Mouse (Mus musculus) limb, embryonic 12.5 days (tissue): ENCODE data around the gene Sgip1. TPM values are rescaled to one million over a fixed set of nuclear protein-coding genes. Genes with fewer than 3 reads are reported as not detected.

ENCODE experiments used
- ATAC-seq: fragments of 200-750 bp; cut with Nextera tagmentation; 2 replicates; pipeline ENCODE4 v1.8.0; 2017; ENCODE audit warnings: low read depth, moderate TSS enrichment; ENCODE audit not compliant: insufficient number of reproducible peaks, insufficient read depth, low FRiP score, low TSS enrichment
- H3K27ac ChIP-seq: fragments of 300-500 bp; sonication (generic); 2 replicates; pipeline ENCODE4 v1.5.1; 2016; ENCODE audit warnings: mild to moderate bottlenecking, moderate library complexity
- H3K27me3 ChIP-seq: fragments of 300-500 bp; sonication (generic); 2 replicates; pipeline ENCODE4 v1.6.1; 2016; ENCODE audit warnings: mild to moderate bottlenecking, moderate library complexity
- H3K36me3 ChIP-seq: fragments of 300-500 bp; sonication (generic); 2 replicates; pipeline ENCODE4 v1.6.1; 2016; ENCODE audit warnings: mild to moderate bottlenecking, moderate library complexity
- H3K4me1 ChIP-seq: fragments of 300-500 bp; sonication (generic); replicated peaks from 2 replicates; pipeline ENCODE4 v1.6.1; 2016
- H3K4me2 ChIP-seq: fragments of 300-500 bp; sonication (generic); 2 replicates; pipeline ENCODE4 v1.6.1; 2016; ENCODE audit warnings: mild to moderate bottlenecking, moderate library complexity
- H3K4me3 ChIP-seq: fragments of 300-500 bp; sonication (generic); replicated peaks from 2 replicates; pipeline ENCODE4 v1.5.1; 2016; ENCODE audit warnings: mild to moderate bottlenecking
- H3K9ac ChIP-seq: fragments of 300-500 bp; sonication (generic); replicated peaks from 2 replicates; pipeline ENCODE4 v1.6.1; 2016; ENCODE audit warnings: mild to moderate bottlenecking, moderate library complexity
- H3K9me3 ChIP-seq: fragments of 300-500 bp; sonication (generic); 2 replicates; pipeline ENCODE4 v1.6.1; 2016; ENCODE audit warnings: mild to moderate bottlenecking, moderate library complexity
- WGBS: fragments of 180-500 bp; shearing (Covaris S2); methylation state at CpG from one replicate; pipeline ENCODE4 v1.1.7; 2016; 5-methylcytosine and 5-hydroxymethylcytosine counted together
- polyA plus RNA-seq: library from polyadenylated mRNA; unstranded; fragments of >200 nt; fragmentation: Nextera tagmentation; extraction: Ambion mirVana; gene quantifications from 2 replicates; pipeline ENCODE4 v1.2.1, GENCODE M21; 2016

The Sgip1 gene
- polyA plus RNA-seq, 1 experiment from 2014 or later = 10.7 TPM

- Histone ChIP-seq H3K4me3 (no peak overlapping the region), H3K27me3 (no peaks in the 10 kb centered on the region), H3K9ac (no peak overlapping the region), H3K4me1 (peaks cover 14% of the 10 kb centered on the region), H3K4me2 (no peak overlapping the region), H3K36me3 (no peaks in the 10 kb centered on the region), H3K9me3 (no peaks in the 10 kb centered on the region), H3K27ac (no peak overlapping the region)
- 17% methylated on average over 2 of the region's 2 CpGs for WGBS
- ATAC-seq = no peak
These were observed 34.6 kb downstream of the Sgip1 start for GRCm38 (mm10) chr4:102775596-102776270.

DNA sequence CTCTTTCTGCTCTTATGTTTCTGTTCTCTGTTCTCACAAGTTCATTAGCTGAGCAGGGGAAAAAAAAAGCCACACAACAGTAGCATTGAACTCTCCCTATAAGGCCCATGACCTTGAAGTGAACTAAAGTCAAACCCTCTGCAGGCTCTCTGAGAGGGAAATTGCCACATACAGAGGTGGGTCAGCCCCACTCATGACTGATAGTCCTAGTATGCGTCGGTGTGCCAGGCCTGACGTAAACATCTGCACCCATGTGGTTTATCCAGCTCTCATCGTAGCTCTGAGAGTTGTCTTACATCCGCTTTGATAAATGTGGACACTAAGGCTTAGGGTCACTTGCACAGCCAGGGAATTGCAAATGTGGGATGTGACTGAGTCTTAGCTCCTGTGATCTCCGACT lies 38.8 kb downstream of the Sgip1 start:
- 84% methylated on average over 6 of the region's 6 CpGs for WGBS
- Histone ChIP-seq H3K9ac (no peak overlapping the region), H3K27ac (no peak overlapping the region), H3K4me1 (peaks cover 14% of the 10 kb centered on the region), H3K27me3 (no peaks in the 10 kb centered on the region), H3K4me3 (no peak overlapping the region), H3K36me3 (no peaks in the 10 kb centered on the region), H3K9me3 (no peaks in the 10 kb centered on the region), H3K4me2 (no peak overlapping the region)
- no peak for ATAC-seq

DNA sequence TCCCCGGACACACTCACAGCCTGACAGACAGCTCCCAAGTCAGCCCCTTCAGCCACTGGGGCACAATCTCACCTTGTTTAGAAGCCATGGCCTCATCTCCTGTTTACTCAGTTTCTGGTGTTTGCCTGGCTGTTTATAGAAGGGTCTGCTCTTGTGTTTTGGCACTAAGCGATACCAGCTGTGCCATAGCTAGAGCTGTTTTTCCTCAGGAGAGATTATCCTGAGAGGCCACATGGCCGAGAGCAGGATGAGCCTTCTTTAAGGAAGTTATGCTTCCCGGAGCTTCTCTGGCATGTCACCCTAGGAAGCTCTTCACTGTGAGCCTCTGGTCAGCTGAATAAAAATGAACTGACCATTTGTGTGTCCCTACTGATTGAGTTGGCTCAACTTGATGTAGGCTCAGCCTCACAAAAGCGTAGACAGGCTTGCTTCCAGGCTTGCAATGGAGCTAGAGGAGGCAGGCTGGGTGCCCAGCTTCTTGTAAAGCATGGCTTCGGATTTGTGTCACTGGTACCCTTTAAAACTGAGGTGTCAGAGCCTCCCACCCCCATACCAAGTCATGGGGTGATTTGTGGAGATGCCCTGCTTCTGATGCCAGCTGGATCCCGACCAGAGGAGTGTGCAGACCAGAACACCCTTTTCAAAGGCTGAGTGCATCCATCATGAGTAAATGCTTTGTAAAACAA lies 42.1 kb downstream of the Sgip1 start:
- H3K4me1 ChIP-seq = no peaks in the 10 kb centered on the region
- H3K9ac ChIP-seq = no peak overlapping the region
- 69% methylated on average over 7 of the region's 7 CpGs for WGBS
- H3K4me2 ChIP-seq = no peak overlapping the region
- no peak overlapping the region for H3K4me3 ChIP-seq
- no peaks in the 10 kb centered on the region for H3K36me3 ChIP-seq
- no peak for ATAC-seq
- H3K9me3 ChIP-seq = no peaks in the 10 kb centered on the region
- H3K27ac ChIP-seq = peak overlapping the region; percentile 3; the same call in 1 of the 2 replicates
- H3K27me3 ChIP-seq = no peaks in the 10 kb centered on the region

DNA sequence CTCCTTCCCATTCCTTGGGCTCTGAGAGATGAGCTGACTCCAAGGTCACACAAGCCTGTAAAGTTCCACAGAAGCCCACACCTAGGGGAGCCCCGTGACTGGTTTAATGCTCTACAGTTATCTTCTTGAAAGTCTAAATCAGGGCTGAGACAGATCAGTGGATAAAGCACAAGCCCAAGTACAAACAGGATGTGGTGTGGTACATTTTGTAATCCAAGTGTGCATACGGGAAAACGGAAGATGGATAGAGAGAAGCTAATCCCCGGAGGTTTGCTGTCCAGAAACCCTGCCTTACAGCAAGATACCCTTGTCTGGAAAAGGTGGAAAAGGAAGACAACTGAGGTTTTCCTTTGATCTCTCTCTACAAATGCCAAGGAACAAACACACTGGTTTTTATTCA lies 44.1 kb downstream of the Sgip1 start:
- Histone ChIP-seq H3K27ac (no peak overlapping the region), H3K4me1 (no peaks in the 10 kb centered on the region), H3K27me3 (no peaks in the 10 kb centered on the region), H3K4me2 (no peak overlapping the region), H3K9ac (no peak overlapping the region), H3K9me3 (no peaks in the 10 kb centered on the region), H3K4me3 (no peak overlapping the region), H3K36me3 (no peaks in the 10 kb centered on the region)
- no peak for ATAC-seq
- WGBS = 84% methylated on average over 4 of the region's 4 CpGs

- Histone ChIP-seq H3K4me3 (no peak overlapping the region), H3K9ac (no peak overlapping the region), H3K4me2 (no peak overlapping the region), H3K27me3 (no peaks in the 10 kb centered on the region), H3K27ac (no peak overlapping the region), H3K4me1 (0 out of 2 replicates have a peak, but pooled peaks cover 5% of the 10 kb centered on the region), H3K36me3 (no peaks in the 10 kb centered on the region), H3K9me3 (no peaks in the 10 kb centered on the region)
- no peak for ATAC-seq
- 54% methylated on average over 8 of the region's 8 CpGs for WGBS
These were observed 51.1 kb downstream of the Sgip1 start for GRCm38 (mm10) chr4:102792100-102792790.

DNA sequence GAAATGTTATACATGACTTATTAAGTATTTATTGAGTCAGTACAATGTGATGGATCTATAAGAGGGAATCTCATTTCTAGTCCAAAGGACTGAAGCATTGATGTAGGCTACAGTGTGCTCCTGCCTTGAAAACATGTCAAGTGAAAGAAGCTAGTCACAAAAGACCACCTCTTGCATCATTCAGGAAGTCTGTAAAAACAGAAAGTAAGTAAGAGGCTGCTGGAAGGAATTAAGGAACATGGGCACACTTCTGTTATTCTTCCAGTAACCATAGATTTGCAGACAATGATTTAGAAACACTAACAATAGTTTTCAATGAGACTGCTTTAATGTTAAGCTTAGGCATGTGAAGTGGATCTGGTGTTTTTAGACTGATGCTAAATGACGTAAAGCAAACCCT lies 60.4 kb downstream of the Sgip1 start:
- H3K9me3 ChIP-seq = no peaks in the 10 kb centered on the region
- no peaks in the 10 kb centered on the region for H3K27me3 ChIP-seq
- H3K4me1 ChIP-seq = peaks cover 6% of the 10 kb centered on the region; the same call in 1 of the 2 replicates
- no peak overlapping the region for H3K4me3 ChIP-seq
- H3K36me3 ChIP-seq = no peaks in the 10 kb centered on the region
- no peak overlapping the region for H3K4me2 ChIP-seq
- no peak for ATAC-seq
- WGBS = 78% methylated on average over 1 of the region's 1 CpGs
- no peak overlapping the region for H3K27ac ChIP-seq
- no peak overlapping the region for H3K9ac ChIP-seq

- Histone ChIP-seq H3K36me3 (no peaks in the 10 kb centered on the region), H3K4me3 (no peak overlapping the region), H3K9ac (no peak overlapping the region), H3K4me1 (peaks cover 6% of the 10 kb centered on the region; the same call in 1 of the 2 replicates), H3K27ac (no peak overlapping the region), H3K9me3 (no peaks in the 10 kb centered on the region), H3K27me3 (no peaks in the 10 kb centered on the region), H3K4me2 (no peak overlapping the region)
- ATAC-seq = no peak
- WGBS = 97% methylated on average over 4 of the region's 4 CpGs
These were observed 60.8 kb downstream of the Sgip1 start for GRCm38 (mm10) chr4:102801936-102802335.

GRCm38 (mm10) chr4:102804611-102805010 lies 63.5 kb downstream of the Sgip1 start:
- peaks cover 6% of the 10 kb centered on the region; the same call in 1 of the 2 replicates for H3K4me1 ChIP-seq
- no peak for ATAC-seq
- H3K27ac ChIP-seq = no peak overlapping the region
- H3K36me3 ChIP-seq = no peaks in the 10 kb centered on the region
- no peaks in the 10 kb centered on the region for H3K9me3 ChIP-seq
- no peak overlapping the region for H3K4me2 ChIP-seq
- no peak overlapping the region for H3K4me3 ChIP-seq
- no peaks in the 10 kb centered on the region for H3K27me3 ChIP-seq
- 55% methylated on average over 5 of the region's 5 CpGs for WGBS
- no peak overlapping the region for H3K9ac ChIP-seq

DNA sequence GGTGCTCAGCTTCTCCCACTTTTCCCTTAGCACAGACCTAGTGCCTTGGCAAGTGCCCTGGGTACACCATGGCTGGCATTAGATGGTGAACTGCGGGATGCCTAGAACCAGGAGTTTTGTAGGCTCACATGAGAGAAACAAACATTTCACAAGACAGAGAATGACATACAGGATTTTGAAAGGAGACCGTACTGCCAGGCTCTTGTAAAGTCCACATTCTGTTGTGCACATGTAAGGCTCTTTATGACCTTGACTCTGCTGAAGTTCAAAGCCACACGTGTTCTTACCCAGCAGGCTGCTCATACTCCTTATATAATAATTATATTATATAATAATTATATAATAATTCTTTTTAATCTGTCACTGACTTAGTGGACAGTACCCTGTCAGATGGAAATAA lies 65.9 kb downstream of the Sgip1 start:
- Histone ChIP-seq H3K27me3 (no peaks in the 10 kb centered on the region), H3K27ac (no peak overlapping the region), H3K9ac (no peak overlapping the region), H3K36me3 (no peaks in the 10 kb centered on the region), H3K9me3 (no peaks in the 10 kb centered on the region), H3K4me1 (peaks cover 7% of the 10 kb centered on the region; the same call in 1 of the 2 replicates), H3K4me3 (no peak overlapping the region), H3K4me2 (no peak overlapping the region)
- no peak for ATAC-seq
- WGBS = 81% methylated on average over 3 of the region's 3 CpGs

- no peaks in the 10 kb centered on the region for H3K9me3 ChIP-seq
- H3K27ac ChIP-seq = no peak overlapping the region
- H3K27me3 ChIP-seq = no peaks in the 10 kb centered on the region
- no peak overlapping the region for H3K9ac ChIP-seq
- peaks cover 10% of the 10 kb centered on the region; the same call in 1 of the 2 replicates for H3K4me1 ChIP-seq
- H3K36me3 ChIP-seq = no peaks in the 10 kb centered on the region
- H3K4me2 ChIP-seq = no peak overlapping the region
- ATAC-seq = no peak
- H3K4me3 ChIP-seq = no peak overlapping the region
These were observed 67.2 kb downstream of the Sgip1 start for GRCm38 (mm10) chr4:102808258-102808657.

DNA sequence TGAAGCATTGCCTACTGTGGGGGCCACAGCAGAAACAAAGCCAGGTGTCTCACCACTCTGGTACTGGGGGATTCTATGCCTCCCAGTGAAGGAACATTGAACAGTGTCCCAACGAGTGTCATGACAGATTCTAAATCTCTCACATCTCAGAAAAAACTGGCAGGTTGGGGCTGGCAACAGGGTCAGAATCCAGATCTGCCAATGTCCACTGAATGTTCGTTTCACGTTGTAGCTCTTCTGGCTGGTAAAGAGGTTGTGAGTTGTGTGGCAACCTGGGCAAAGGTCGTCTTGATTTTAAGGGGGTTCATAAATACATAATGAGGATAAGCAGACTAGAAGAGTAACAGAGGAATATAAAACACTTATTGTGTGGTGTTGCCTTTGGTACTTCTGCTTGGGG lies 68.2 kb downstream of the Sgip1 start:
- no peak for ATAC-seq
- WGBS = 71% methylated on average over 4 of the region's 4 CpGs
- Histone ChIP-seq H3K27ac (no peak overlapping the region), H3K4me1 (peaks cover 9% of the 10 kb centered on the region; the same call in 1 of the 2 replicates), H3K4me3 (no peak overlapping the region), H3K36me3 (no peaks in the 10 kb centered on the region), H3K27me3 (no peaks in the 10 kb centered on the region), H3K9me3 (no peaks in the 10 kb centered on the region), H3K4me2 (no peak overlapping the region), H3K9ac (no peak overlapping the region)
